Mouse (Mus musculus) urinary bladder, adult 2 months (tissue): Measurements from ENCODE around the gene Ubash3a. TPM values are rescaled to one million over a fixed set of nuclear protein-coding genes. Genes with fewer than 3 reads are reported as not detected.

Source experiments
- DNase-seq: peaks from one replicate; pipeline ENCODE4 v3.0.0; 2022; ENCODE audit warnings: low spot score
- polyA plus RNA-seq: library from polyadenylated mRNA; depleted of rRNA; stranded (reverse); fragments of >200 nt; gene quantifications from 2 replicates; pipeline ENCODE4 v1.2.3, GENCODE M21; 2012; rRNA removed

Ubash3a gene
- 0.36 and 0.53 TPM in 2 replicates for polyA plus RNA-seq

DNA sequence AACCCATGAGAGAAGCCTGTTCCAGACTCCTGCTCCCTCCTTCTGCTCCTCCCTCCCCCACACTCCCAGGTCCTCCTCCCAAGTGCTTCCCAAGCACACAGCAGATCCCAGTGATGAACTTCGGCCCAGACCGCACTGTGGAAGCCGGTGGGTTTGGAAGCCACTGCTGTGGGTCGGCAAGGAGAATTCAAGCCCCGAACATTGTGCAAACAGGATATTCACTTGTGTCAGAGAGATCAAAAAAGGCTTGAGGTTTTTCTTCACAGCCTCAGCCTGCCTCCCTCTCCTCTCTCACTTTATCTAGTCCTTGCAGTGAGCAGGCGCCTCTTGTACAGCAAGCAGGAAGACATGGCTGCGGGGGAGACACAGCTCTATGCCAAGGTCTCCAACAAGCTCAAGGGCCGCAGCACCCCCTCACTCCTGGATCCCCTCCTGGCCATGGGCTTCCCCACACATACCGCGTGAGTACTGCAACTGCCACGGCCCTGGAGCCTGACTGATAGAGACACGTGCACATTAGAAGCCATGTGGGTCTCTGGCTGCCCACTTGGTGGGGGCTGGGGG lies at the start of gene Ubash3a:
Gene Ubash3a, plus strand, starts transcription at position 103 of the 564 bp plus-strand sequence.
- no peak for DNase-seq

- no peak for DNase-seq
Measured at GRCm38 (mm10) chr17:31157921-31158320, 49.8 kb upstream of the Ubash3a start.

DNA sequence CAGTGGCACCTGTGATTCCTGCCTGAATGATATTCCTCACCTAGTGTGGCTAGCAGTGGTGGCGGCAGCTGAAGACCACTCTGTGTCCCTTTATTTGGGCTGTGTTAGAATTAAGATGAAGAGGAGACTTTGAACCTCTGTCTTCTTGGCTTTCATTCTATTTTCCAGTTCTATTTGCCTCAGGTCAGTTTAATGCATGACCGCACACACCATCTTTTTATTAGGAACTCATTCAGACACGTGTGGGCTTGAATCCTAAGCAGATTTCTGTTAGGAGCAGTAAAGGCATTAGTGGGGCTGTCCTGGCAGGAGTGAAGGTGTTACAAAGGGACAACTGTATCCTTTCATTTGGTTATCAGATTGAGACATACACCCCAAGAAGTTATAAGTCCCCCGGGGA lies 47.4 kb upstream of the Ubash3a start:
- no peak for DNase-seq

- no peak for DNase-seq
Measured at GRCm38 (mm10) chr17:31162607-31163006, 45.1 kb upstream of the Ubash3a start.

DNA sequence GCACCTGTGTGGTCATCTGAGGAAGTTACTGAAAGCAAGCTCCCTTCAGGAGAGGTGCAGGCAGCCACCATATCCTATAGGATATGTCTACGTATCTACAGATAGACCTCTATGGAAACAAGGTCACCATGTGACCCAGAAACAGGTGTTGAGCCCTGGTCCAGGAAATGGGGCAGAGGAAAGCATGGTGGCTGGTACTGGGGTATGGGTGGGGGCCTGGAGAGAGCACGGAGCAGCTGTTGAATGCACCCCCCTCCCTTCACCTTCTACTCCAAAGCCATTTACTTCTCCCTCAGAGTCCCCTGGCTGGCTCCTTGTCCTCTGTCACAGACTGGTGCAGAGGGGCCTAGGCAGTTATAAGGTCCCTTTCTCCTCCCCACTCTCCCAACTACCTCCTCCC lies 43.9 kb upstream of the Ubash3a start:
- DNase-seq, result no peak

- DNase-seq, result no peak
Measured at GRCm38 (mm10) chr17:31165127-31165526, 42.5 kb upstream of the Ubash3a start, which contains the start of gene Tff1. Gene Tff1, minus strand, starts transcription at chr17:31165277.

DNA sequence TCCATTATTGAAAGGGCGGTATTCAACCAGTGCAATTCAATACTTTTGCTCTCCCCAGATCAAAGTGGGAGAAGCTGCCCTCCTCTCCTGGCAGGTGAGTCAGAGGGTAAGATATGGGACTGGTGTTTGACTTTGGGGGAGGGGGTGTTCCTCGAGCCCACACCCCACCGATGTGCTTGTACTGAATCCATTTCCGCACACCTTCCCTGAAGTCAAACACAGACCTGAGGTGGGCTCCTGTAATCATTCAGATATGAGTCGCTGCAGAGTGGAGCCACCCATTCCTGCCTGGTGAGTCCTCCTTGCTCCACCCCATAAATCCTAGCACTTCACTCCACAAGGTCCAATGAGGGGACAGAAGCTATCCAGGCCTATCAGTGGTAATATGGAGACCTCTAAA lies 37.9 kb upstream of the Ubash3a start:
- DNase-seq, result no peak

GRCm38 (mm10) chr17:31176321-31176720 lies 31.4 kb upstream of the Ubash3a start:
- no peak for DNase-seq

DNA sequence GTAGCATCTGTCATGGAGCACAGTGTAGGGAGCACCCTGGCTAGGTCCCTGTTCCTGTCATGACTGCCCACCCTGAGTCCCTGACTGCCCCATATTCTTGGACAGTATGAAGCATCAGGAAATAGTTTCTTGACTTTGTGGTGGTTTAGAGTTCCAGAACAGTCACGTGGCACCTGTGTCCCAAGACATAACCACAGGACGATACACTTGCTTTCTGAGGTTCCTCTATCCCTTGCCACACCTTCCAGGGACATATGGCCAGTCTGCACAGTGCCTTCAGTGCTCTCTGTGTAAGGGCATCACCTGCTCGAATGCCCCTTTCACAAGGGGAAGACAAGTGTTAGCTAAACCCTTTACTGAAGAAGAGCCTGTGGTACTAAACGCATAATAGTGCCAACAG lies 26.2 kb upstream of the Ubash3a start:
- no peak for DNase-seq

DNA sequence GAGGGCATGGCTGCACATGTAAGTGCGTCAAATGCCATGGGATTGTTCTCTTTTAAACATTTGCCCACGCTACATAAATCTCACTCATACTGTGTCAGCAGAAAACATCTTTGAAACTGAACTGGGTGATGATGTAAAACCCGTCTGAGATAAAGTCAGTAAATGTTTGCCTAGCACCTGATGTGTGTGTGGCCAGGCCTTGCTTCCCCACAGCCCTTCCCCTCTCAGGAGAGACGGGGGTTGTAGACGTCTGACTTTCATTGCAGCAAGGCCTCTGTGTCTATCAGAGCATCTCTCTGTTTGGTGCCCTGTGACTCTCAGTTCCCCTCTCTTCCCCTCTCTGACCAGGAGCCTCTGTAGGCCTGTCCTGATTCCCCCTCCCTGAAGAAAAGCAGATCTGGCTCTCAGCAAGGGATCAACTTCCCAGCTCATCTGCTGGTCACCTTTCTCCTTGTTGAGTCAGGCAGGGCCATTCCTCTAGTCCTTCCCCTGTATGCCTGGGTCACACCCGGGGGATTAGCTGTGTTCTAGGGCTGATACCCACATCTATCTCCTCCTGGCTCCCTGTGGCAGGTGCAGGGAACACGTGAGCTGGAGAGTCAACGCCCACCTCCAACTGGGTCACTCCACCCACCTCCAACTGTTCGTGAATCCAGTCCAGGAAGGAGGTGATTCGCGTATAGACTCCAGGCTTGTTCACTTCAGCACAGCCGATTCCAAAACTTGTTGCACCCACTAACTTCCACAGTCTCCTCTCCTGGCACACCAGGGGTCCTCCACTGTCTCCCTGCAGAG lies 24.3 kb upstream of the Ubash3a start:
- no peak for DNase-seq

GRCm38 (mm10) chr17:31184269-31184990 lies 23.2 kb upstream of the Ubash3a start:
- DNase-seq, result no peak

DNA sequence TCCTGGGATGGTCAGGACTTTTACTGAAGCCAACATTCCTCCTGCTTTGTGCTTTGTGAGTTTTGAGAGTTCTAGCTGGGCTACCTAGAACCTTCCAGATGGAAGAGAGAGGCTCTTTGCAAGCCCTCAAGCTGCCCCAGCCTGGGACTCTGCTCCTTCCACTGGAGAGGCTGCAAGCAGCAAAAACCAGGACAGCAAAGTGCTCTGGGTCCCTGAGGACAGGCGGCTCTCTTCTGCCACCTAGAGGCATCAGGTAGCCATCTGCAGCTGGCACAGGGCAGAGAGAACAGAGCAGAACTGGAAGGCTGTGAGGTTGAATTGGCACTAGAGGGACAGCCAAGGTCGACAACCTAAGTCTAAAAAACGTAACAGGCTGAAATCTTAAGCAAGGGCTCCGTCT lies 20.3 kb upstream of the Ubash3a start:
- peak; percentile 43 for DNase-seq

DNA sequence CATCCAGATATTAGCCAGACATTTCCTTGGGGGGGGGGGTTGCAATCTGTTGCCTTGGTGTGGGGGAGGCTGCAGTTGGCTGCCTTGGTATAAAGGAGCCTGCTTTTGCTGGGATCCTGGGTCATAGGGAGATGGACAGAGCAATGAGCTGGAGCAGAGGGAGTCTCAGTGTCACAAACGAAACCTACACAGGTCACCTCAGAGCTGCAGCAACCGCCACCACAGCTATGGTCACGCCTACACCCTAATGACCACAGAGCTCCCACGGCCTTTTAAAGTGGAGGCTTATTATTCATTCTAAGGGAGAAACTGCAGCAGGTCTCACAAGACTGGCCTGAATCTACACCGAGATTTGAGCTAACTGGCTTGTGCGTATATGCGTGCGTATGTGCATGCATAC lies 15.8 kb upstream of the Ubash3a start:
- no peak for DNase-seq

GRCm38 (mm10) chr17:31192663-31193062 lies 15.0 kb upstream of the Ubash3a start:
- DNase-seq, result no peak

DNA sequence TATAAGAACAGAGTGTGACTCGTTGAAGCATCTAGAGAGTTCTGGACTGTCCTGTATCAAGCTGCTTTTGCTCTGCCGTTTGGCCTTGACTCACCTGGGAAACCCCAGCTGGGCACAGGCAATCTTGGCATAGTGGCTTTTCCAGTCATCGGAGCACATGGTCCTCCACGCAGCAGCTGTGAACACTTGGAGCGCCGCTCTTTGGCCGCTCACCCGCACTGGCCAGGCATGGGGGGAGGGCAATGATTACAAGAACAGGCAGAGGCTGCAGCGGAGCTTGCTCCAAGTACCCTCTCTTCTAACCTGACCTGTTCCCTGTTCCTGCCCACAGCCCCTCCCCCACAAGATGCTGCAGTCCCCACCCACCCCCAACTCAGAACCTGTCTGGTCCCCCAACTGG lies 14.3 kb upstream of the Ubash3a start:
- DNase-seq, result no peak

GRCm38 (mm10) chr17:31195207-31195606 lies 12.5 kb upstream of the Ubash3a start:
- DNase-seq, result no peak

DNA sequence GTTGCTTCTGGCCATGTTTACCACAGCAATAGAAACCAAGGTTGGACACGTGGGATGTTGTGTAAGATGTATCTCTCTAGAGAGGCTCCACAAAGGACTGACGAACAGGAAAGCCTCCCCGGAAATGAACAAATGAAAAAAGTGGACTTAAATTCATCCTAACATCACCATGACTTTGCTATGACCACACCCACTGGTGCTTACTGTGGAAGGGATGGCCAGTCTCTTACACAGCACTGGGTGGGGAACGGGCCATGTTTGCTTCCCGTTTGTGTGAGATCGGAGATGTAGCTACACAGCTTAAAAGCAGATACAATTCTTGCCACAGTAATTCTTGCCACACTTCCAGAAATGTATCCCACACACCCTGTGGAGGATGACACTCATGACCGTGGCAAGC lies 11.4 kb upstream of the Ubash3a start:
- DNase-seq, result no peak

DNA sequence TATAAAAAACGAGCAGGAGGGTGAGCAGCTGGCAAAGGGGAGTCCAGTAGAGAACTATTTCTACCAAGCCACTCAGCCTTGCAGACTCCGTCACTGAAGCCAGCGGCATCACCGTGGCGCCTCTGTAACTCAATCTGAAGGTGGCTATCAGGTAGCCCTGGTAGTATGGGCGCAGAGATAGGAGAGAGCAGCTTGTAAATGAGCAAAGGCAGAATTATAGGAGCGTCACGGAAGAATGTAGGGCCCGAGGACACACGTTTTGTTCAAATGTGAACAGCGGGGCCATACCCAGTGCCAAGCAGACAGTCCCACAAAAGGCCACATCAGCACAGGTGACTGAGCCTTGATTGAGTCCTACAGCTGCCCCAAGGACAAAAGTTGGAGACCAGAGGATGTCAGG lies 8.8 kb upstream of the Ubash3a start, which contains the start of gene Tmprss3:
Gene Tmprss3, minus strand, starts transcription at position 101 of the 400 bp plus-strand sequence.
- DNase-seq, result no peak

DNA sequence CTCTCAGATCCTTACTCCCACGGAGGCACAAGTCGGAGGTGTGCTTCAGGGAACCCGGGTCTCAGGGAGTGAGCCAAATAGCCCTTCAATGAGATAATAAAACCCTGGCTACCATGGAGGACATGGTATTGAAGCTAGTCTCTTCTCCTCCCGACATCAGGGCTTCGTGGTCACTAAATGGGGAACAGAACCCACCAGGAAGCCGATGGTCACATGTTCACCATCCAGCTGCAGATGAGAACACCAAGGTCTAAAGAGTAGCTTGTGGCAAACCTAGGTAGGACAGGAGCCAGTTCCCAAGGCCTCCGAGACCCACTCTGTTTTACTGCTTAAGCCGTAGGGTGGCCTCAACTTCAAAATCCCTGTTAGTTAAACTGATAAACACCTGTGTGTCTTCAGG lies 981 bp downstream of the Ubash3a start:
- DNase-seq, result no peak

- DNase-seq, result no peak
Measured at GRCm38 (mm10) chr17:31209376-31209930, 1.8 kb downstream of the Ubash3a start.

DNA sequence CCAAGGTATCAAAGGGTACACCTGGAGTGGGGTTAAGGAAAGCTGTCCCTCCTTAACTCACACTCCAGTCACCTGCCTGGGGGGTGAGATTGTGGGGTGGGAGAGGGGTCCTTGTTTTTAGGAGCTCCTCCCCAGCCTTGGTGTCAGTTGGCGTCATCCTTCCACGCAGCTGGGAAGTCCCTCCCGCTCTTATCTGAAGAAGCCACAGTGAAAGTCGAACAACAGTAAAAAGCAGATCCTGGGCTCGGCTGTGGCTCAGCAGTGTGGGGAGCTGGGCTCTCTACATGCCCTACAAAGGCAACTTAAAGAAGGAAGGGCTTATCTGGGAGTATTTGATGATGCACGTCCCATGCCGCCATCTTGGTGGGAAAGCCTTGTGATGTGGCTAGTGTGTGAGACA lies 2.6 kb downstream of the Ubash3a start:
- DNase-seq, result no peak

- DNase-seq, result no peak
Measured at GRCm38 (mm10) chr17:31211881-31212280, 4.2 kb downstream of the Ubash3a start.
